In the genomic region with DNA sequence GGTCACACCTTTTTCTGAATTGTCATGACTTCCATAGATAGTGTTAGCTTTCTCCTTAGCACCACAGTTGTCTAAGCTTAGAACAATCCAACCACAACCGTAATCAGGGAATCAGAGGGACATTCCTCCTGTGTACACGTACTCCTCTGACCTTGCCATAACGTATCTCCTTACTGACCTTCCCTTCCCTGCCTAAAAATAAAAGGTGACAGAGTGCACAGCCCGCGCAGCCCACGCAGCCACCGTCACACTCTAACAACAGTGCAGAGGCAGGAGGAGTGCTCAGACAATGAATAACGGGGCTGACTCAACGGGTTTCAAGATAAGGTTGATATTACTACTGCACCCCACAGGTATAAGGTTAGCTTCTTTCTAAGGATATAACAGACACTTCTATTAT, we compare ENCODE assay signal across 32 mouse cellular contexts. TPM values are rescaled to one million over a fixed set of nuclear protein-coding genes. Genes with fewer than 3 reads are reported as not detected.
DNase-seq lines count a peak whose midpoint lies in the region; ATAC-seq and TF ChIP-seq lines count a peak whose summit lies in the region.
"Had no signal": no experiment of that assay in that cellular context is flagged by ENCODE, and none has a peak within 500 bp of the region (broad histone marks: within the 10 kb centered on the region; RNA-seq: fewer than 3 reads in every experiment).

No protein-coding gene starts in this region.

- 26% methylated on average over 9 of the region's 9 CpGs for whole genome bisulfite sequencing in heart, adult 2 months
- WGBS in heart, embryonic 11.5 days (ENCODE audit: insufficient replicate concordance) = 55% methylated on average over 9 of the region's 9 CpGs
- WGBS in heart, postnatal 0 days = 20% methylated on average over 9 of the region's 9 CpGs

- no peak for DNase-seq in heart, adult 2 months
- DNase-seq in heart, postnatal 0 days (ENCODE audit: low spot score) = peak; percentile 37
- DNase-seq in heart, postnatal 14 days = no peak
- DNase-seq in thymus, postnatal 0 days (ENCODE audit: low spot score) = no peak
- DNase-seq: adrenal gland, adult 2 months; adrenal gland, postnatal 36 days; cerebellum, adult 11 months; cerebellum, adult 9-10 months; cerebellum, postnatal 36 days; gastrocnemius, postnatal 25 days; kidney, adult 8-10 months; kidney, postnatal 10 days; layer of hippocampus, postnatal 36 days; left cerebral cortex, postnatal 4 days; liver, embryonic 13.5 days; lung, adult 18-20 months; lung, postnatal 4 days; retina, postnatal 1 day; right cerebral cortex, postnatal 14 days; spleen, adult 18-20 months; thymus, postnatal 25 days had no signal

- H3K36me3 ChIP-seq in heart, adult 2 months (ENCODE audit: control insufficient read depth, insufficient read depth, low read length) = peaks cover 46% of the 10 kb centered on the region
- no peaks in the 10 kb centered on the region; the same call in 1 of the 2 replicates for H3K36me3 ChIP-seq in heart, embryonic 11.5 days (ENCODE audit: control insufficient read depth, insufficient read depth, low read length)
- peaks cover 42% of the 10 kb centered on the region for H3K36me3 ChIP-seq in heart, postnatal 0 days (replicated peaks; ENCODE audit: control insufficient read depth, insufficient read depth, low read length)

- no peak for TF ChIP-seq POLR2A in heart, adult 2 months (IDR thresholded peaks at IDR 0.05; ENCODE audit: insufficient read depth, low read depth, low read length)
- no peak for TF ChIP-seq POLR2A in embryonic fibroblast, embryonic 13.5 days (IDR thresholded peaks at IDR 0.05; ENCODE audit: low read depth, low read length)

- H3K9me3 ChIP-seq in heart, embryonic 11.5 days (replicated peaks; ENCODE audit: control insufficient read depth, low read length) = no peaks in the 10 kb centered on the region
- H3K9me3 ChIP-seq in heart, postnatal 0 days (replicated peaks; ENCODE audit: control insufficient read depth, low read length) = no peaks in the 10 kb centered on the region
- H3K9me3 ChIP-seq: liver, embryonic 13.5 days; megakaryocyte, embryonic 14.5 days; midbrain, embryonic 12.5 days; neural tube, embryonic 15.5 days had no signal

- H3K27ac ChIP-seq in heart, adult 2 months = peak overlapping the region; percentile 51
- H3K27ac ChIP-seq in heart, embryonic 11.5 days (ENCODE audit: low read depth, low read length) = no peak overlapping the region
- peak overlapping the region; percentile 64 for H3K27ac ChIP-seq in heart, postnatal 0 days (ENCODE audit: low read depth)
- peak overlapping the region; percentile 97 for H3K27ac ChIP-seq in embryonic fibroblast, embryonic 13.5 days (ENCODE audit: insufficient read depth, low read length)
- H3K27ac ChIP-seq: liver, embryonic 13.5 days; midbrain, embryonic 12.5 days; neural tube, embryonic 15.5 days had no signal

- no peak overlapping the region for H3K4me2 ChIP-seq in heart, embryonic 11.5 days
- H3K4me2 ChIP-seq in heart, postnatal 0 days (ENCODE audit: low read depth, low read length) = no peak overlapping the region
- H3K4me2 ChIP-seq: liver, embryonic 13.5 days; midbrain, embryonic 12.5 days; neural tube, embryonic 15.5 days had no signal

- no peak overlapping the region for H3K4me3 ChIP-seq in heart, adult 2 months
- no peak overlapping the region for H3K4me3 ChIP-seq in heart, embryonic 11.5 days (ENCODE audit: low read depth, low read length)
- H3K4me3 ChIP-seq in heart, postnatal 0 days (ENCODE audit: low read depth, low read length) = no peak overlapping the region
- no peak overlapping the region for H3K4me3 ChIP-seq in embryonic fibroblast, embryonic 13.5 days (ENCODE audit: insufficient read depth, low read length)
- H3K4me3 ChIP-seq: liver, embryonic 13.5 days; megakaryocyte, embryonic 14.5 days; midbrain, embryonic 12.5 days; neural tube, embryonic 15.5 days had no signal

- H3K4me1 ChIP-seq in heart, adult 2 months (ENCODE audit: control insufficient read depth, insufficient read depth, low read length) = peaks cover 38% of the 10 kb centered on the region
- H3K4me1 ChIP-seq in heart, embryonic 11.5 days (ENCODE audit: control insufficient read depth, insufficient read depth, low read length) = peaks cover 15% of the 10 kb centered on the region
- peaks cover 34% of the 10 kb centered on the region for H3K4me1 ChIP-seq in heart, postnatal 0 days (ENCODE audit: control insufficient read depth, insufficient read depth)
- H3K4me1 ChIP-seq in embryonic fibroblast, embryonic 13.5 days (ENCODE audit: control insufficient read depth, insufficient read depth, low read length) = peaks cover 30% of the 10 kb centered on the region
- H3K4me1 ChIP-seq: midbrain, embryonic 12.5 days; neural tube, embryonic 15.5 days had no signal

- TF ChIP-seq EP300 in heart, adult 2 months (IDR thresholded peaks at IDR 0.05; ENCODE audit: insufficient read depth, low read depth, low read length) = no peak
- TF ChIP-seq EP300 in heart, postnatal 0 days (IDR thresholded peaks at IDR 0.05; ENCODE audit: low read depth) = no peak

- no peak for ATAC-seq in heart, embryonic 11.5 days (replicated peaks; ENCODE audit: insufficient number of reproducible peaks, low FRiP score, low TSS enrichment)
- ATAC-seq in heart, postnatal 0 days (ENCODE audit: insufficient read depth, low read depth) = peak; percentile 78
- no peak for ATAC-seq in cerebellum, adult (ENCODE audit: insufficient number of reproducible peaks, low FRiP score, low TSS enrichment)
- ATAC-seq: activated CD4-positive, CD25-positive, alpha-beta regulatory T cell, adult 4 months; CD4-positive, CD25-positive, alpha-beta regulatory T cell, adult 4 months; forebrain, embryonic 14.5 days; hindbrain, embryonic 16.5 days; lung, postnatal 0 days had no signal

- no peak for TF ChIP-seq CTCF in heart, adult 2 months (IDR thresholded peaks at IDR 0.05)
- no peak for TF ChIP-seq CTCF in heart, postnatal 0 days (IDR thresholded peaks at IDR 0.05; ENCODE audit: low read depth)
- no peak for TF ChIP-seq CTCF in embryonic fibroblast, embryonic 13.5 days (IDR thresholded peaks at IDR 0.05; ENCODE audit: borderline replicate concordance, insufficient read depth, low read length)

- intact Hi-C loops in heart, adult 2 months (cut with DNase I) = no loop called here
- intact Hi-C loops in heart, postnatal 14 days (cut with DNase I) = no loop called here

- no peaks in the 10 kb centered on the region for H3K79me2 ChIP-seq in heart, adult 2 months (replicated peaks; ENCODE audit: control insufficient read depth, insufficient read depth, low read length)

- peak overlapping the region; percentile 22; the same call in 1 of the 2 replicates for H3K9ac ChIP-seq in heart, adult 2 months (ENCODE audit: low read depth, low read length)
- H3K9ac ChIP-seq in heart, embryonic 11.5 days (ENCODE audit: low read depth, low read length) = no peak overlapping the region
- no peak overlapping the region for H3K9ac ChIP-seq in heart, postnatal 0 days (replicated peaks; ENCODE audit: low read depth, low read length)
- H3K9ac ChIP-seq: liver, embryonic 13.5 days; midbrain, embryonic 12.5 days; neural tube, embryonic 15.5 days had no signal

- H3K27me3 ChIP-seq in heart, adult 2 months (ENCODE audit: control insufficient read depth, insufficient read depth, low read length) = no peaks in the 10 kb centered on the region
- no peaks in the 10 kb centered on the region for H3K27me3 ChIP-seq in heart, embryonic 11.5 days (ENCODE audit: control insufficient read depth, insufficient read depth, low read length)
- H3K27me3 ChIP-seq in heart, postnatal 0 days (ENCODE audit: control insufficient read depth, insufficient read depth, low read length) = no peaks in the 10 kb centered on the region
- H3K27me3 ChIP-seq: liver, embryonic 13.5 days; megakaryocyte, embryonic 14.5 days; midbrain, embryonic 12.5 days; neural tube, embryonic 15.5 days had no signal

RNA-seq across cellular contexts. Expression of gene Fez2, which starts 14.1 kb away (rescaled TPM):
- 10 to 100 TPM; 76.7 to 80.1 TPM for total RNA-seq in heart, adult 2 months (2021)
- polyA plus RNA-seq in heart, adult 2 months (2012; rRNA removed) = 50.4 and 79.4 TPM in 2 replicates
- polyA plus RNA-seq in heart, embryonic 11.5 days (2014; fragmentation: Nextera tagmentation; extraction: Ambion mirVana) = 43.5 and 55.5 TPM in 2 replicates
- total RNA-seq in heart, postnatal 0 days (2014; rRNA removed; ENCODE audit: low replicate concordance) = 62.4 and 72.3 TPM in 2 replicates
- 63.2 and 65.6 TPM in 2 replicates for polyA plus RNA-seq in heart, postnatal 0 days (2015; fragmentation: Nextera tagmentation; extraction: Ambion mirVana)
- total RNA-seq in heart, postnatal 14 days (2021) = 10 to 100 TPM; 76.4 to 83.3 TPM
- polyA plus RNA-seq in embryonic fibroblast, embryonic 13.5 days (2011; ENCODE audit: insufficient read length, low read depth, missing spikeins) = 41.8 and 60.3 TPM in 2 replicates
- polyA plus RNA-seq in thymus, postnatal 0 days (2015; fragmentation: Nextera tagmentation; extraction: Ambion mirVana) = 21.2 and 21.3 TPM in 2 replicates
